Mouse (Mus musculus) embryonic facial prominence, embryonic 15.5 days (tissue): Measurements from ENCODE around the gene Ott. TPM values are rescaled to one million over a fixed set of nuclear protein-coding genes. Genes with fewer than 3 reads are reported as not detected.
"Not testable (repeated sequence)": the region's sequence is repeated elsewhere in the genome, so short reads cannot be mapped to it uniquely, and the experiment has no call there.

Experiments
- ATAC-seq: fragments of 200-750 bp; cut with Nextera tagmentation; 2 replicates; pipeline ENCODE4 v1.8.0; 2017; ENCODE audit warnings: low read depth, moderate TSS enrichment; ENCODE audit not compliant: insufficient number of reproducible peaks, low FRiP score, low TSS enrichment
- H3K27ac ChIP-seq: fragments of 300-500 bp; sonication (generic); replicated peaks from 2 replicates; pipeline ENCODE4 v1.5.1; 2015; ENCODE audit warnings: mild to moderate bottlenecking, inconsistent platforms
- H3K27me3 ChIP-seq: fragments of 300-500 bp; sonication (generic); 2 replicates; pipeline ENCODE4 v1.6.1; 2015; ENCODE audit warnings: inconsistent platforms
- H3K36me3 ChIP-seq: fragments of 300-500 bp; sonication (generic); 2 replicates; pipeline ENCODE4 v1.6.1; 2015; ENCODE audit warnings: mild to moderate bottlenecking, inconsistent platforms
- H3K4me1 ChIP-seq: fragments of 300-500 bp; sonication (generic); 2 replicates; pipeline ENCODE4 v1.6.1; 2015; ENCODE audit warnings: inconsistent platforms
- H3K4me2 ChIP-seq: fragments of 300-500 bp; sonication (generic); replicated peaks from 2 replicates; pipeline ENCODE4 v1.6.1; 2015; ENCODE audit warnings: mild to moderate bottlenecking, inconsistent platforms
- H3K4me3 ChIP-seq: fragments of 300-500 bp; sonication (generic); replicated peaks from 2 replicates; pipeline ENCODE4 v1.5.1; 2015; ENCODE audit warnings: mild to moderate bottlenecking, inconsistent platforms
- H3K9ac ChIP-seq: fragments of 300-500 bp; sonication (generic); 2 replicates; pipeline ENCODE4 v1.6.1; 2015; ENCODE audit warnings: inconsistent platforms
- H3K9me3 ChIP-seq: fragments of 300-500 bp; sonication (generic); replicated peaks from 2 replicates; pipeline ENCODE4 v1.6.1; 2016; ENCODE audit warnings: inconsistent platforms
- WGBS: fragments of 180-500 bp; shearing (Covaris S2); methylation state at CpG from one replicate; pipeline ENCODE4 v1.1.7; 2015; 5-methylcytosine and 5-hydroxymethylcytosine counted together
- polyA plus RNA-seq: library from polyadenylated mRNA; unstranded; fragments of >200 nt; fragmentation: Nextera tagmentation; extraction: Ambion mirVana; gene quantifications from 2 replicates; pipeline ENCODE4 v1.2.1, GENCODE M21; 2015

The Ott gene
- polyA plus RNA-seq: not detected in 2 replicates

DNA sequence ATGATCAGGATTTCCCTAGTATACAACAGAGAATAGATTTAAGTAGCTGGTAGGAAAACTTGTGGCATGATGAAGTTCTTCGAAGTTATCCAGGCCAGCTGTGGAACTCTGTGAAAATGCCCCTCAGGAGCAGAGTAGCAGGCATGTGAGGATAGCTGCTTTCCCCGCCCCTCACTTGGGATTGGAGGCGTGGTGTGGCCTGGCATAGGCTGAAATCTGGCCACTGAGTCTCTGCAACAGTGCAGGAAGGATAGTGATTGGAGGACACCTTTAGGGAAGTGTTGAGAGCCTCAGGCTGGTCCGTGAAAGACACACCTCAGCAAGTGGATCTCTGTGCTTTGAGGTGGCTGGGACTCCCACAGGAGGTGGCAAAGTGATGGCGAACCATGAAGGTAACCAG lies at the start of gene Ott:
Ott (plus strand) TSS at position 301 of the 400 bp plus-strand sequence.
- not testable (repeated sequence) for H3K9me3 ChIP-seq, H3K4me1 ChIP-seq, H3K4me3 ChIP-seq, H3K36me3 ChIP-seq, H3K27ac ChIP-seq, H3K9ac ChIP-seq, H3K27me3 ChIP-seq, ATAC-seq, H3K4me2 ChIP-seq
- no CpG with 5 or more reads among the region's 5 CpGs for WGBS

Other genes with a start within 250 kb of the Ott start
- not detected in 2 replicates for gene Luzp4, start 216.6 kb upstream of the Ott start, polyA plus RNA-seq
- 0.12 TPM in 1 of 2 replicates, not detected in the other for gene Gm15093, start 198.1 kb downstream of the Ott start, polyA plus RNA-seq